21 mouse cellular contexts compared by ENCODE assay signal in the genomic region with DNA sequence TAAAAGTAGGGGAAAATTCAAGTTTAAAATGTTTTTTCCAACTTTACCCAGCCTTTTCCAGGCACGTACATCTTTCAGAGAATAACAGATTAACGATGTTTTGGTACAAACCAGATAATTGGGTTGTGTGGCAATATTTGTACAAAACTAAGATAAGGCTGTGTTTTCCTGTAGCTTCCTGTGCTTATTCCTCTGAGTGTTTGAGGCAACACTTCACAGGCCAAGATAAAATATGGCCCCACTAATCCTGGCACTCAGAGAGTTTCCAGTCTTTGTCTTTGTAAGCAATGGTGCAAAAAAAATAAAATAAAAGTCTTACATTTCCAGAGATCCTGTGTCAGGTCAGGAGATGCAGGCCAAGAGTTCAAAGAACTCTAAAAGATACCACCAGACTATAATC.
DNase-seq lines count a peak whose midpoint lies in the region; ATAC-seq and TF ChIP-seq lines count a peak whose summit lies in the region.
"Had no signal": no experiment of that assay in that cellular context is flagged by ENCODE, and none has a peak within 500 bp of the region (broad histone marks: within the 10 kb centered on the region; RNA-seq: fewer than 3 reads in every experiment).

No protein-coding gene starts in this region.

- H3K4me1 ChIP-seq in heart, adult 2 months (ENCODE audit: control insufficient read depth, insufficient read depth, low read length) = no peaks in the 10 kb centered on the region
- H3K4me1 ChIP-seq in heart, embryonic 11.5 days (ENCODE audit: control insufficient read depth, insufficient read depth, low read length) = no peaks in the 10 kb centered on the region
- H3K4me1 ChIP-seq in kidney, adult 2 months (ENCODE audit: control insufficient read depth, insufficient read depth, low read length) = no peaks in the 10 kb centered on the region
- H3K4me1 ChIP-seq in lung, embryonic 16.5 days (replicated peaks; ENCODE audit: control insufficient read depth, insufficient read depth, low read length) = peaks cover 8% of the 10 kb centered on the region
- H3K4me1 ChIP-seq: heart, embryonic 15.5 days; hindbrain, embryonic 12.5 days; neural tube, embryonic 12.5 days had no signal

- no peak for DNase-seq in heart, adult 2 months
- DNase-seq in kidney, adult 2 months = peak; percentile 17
- no peak for DNase-seq in kidney, adult 9 months
- no peak for DNase-seq in lung, postnatal 25 days (ENCODE audit: low spot score)
- peak; percentile 27 for DNase-seq in yolk sac, embryonic 10.5 days (ENCODE audit: low spot score)
- DNase-seq in adrenal gland, postnatal 36 days = no peak
- DNase-seq: adrenal gland, postnatal 25 days; cerebellum, adult 9-10 months; gastrocnemius, postnatal 36 days; kidney, adult 18-20 months; kidney, postnatal 10 days; liver; right cerebral cortex, postnatal 14 days; thymus, postnatal 25 days had no signal

- no peak overlapping the region for H3K9ac ChIP-seq in heart, adult 2 months (ENCODE audit: low read depth, low read length)
- H3K9ac ChIP-seq in heart, embryonic 11.5 days (ENCODE audit: low read depth, low read length) = no peak overlapping the region
- no peak overlapping the region for H3K9ac ChIP-seq in lung, embryonic 16.5 days (ENCODE audit: low read length)
- H3K9ac ChIP-seq: heart, embryonic 15.5 days; hindbrain, embryonic 12.5 days; neural tube, embryonic 12.5 days had no signal

- TF ChIP-seq CTCF in heart, adult 2 months (IDR thresholded peaks at IDR 0.05) = no peak
- no peak for TF ChIP-seq CTCF in kidney, adult 2 months (conservative IDR thresholded peaks at IDR 0.05; ENCODE audit: insufficient read depth, insufficient read length, low read depth, low read length)

- peak overlapping the region; percentile 37 for H3K27ac ChIP-seq in heart, adult 2 months
- H3K27ac ChIP-seq in heart, embryonic 11.5 days (ENCODE audit: low read depth, low read length) = no peak overlapping the region
- no peak overlapping the region for H3K27ac ChIP-seq in kidney, adult 2 months (ENCODE audit: insufficient read depth, low read depth, low read length)
- peak overlapping the region; percentile 84; the same call in 1 of the 2 replicates for H3K27ac ChIP-seq in lung, embryonic 16.5 days (ENCODE audit: low read length)
- H3K27ac ChIP-seq: heart, embryonic 15.5 days; hindbrain, embryonic 12.5 days; left cerebral cortex, adult 2 months; neural tube, embryonic 12.5 days had no signal

- no peak for TF ChIP-seq EP300 in heart, adult 2 months (IDR thresholded peaks at IDR 0.05; ENCODE audit: insufficient read depth, low read depth, low read length)

- no peak overlapping the region for H3K4me3 ChIP-seq in heart, adult 2 months
- H3K4me3 ChIP-seq in heart, embryonic 11.5 days (ENCODE audit: low read depth, low read length) = no peak overlapping the region
- no peak overlapping the region for H3K4me3 ChIP-seq in kidney, adult 2 months (ENCODE audit: insufficient read depth, low read depth, low read length)
- H3K4me3 ChIP-seq in lung, embryonic 16.5 days (ENCODE audit: low read length) = no peak overlapping the region
- H3K4me3 ChIP-seq: heart, embryonic 15.5 days; hindbrain, embryonic 12.5 days; left cerebral cortex, adult 2 months; neural tube, embryonic 12.5 days had no signal

- no peaks in the 10 kb centered on the region for H3K27me3 ChIP-seq in heart, adult 2 months (ENCODE audit: control insufficient read depth, insufficient read depth, low read length)
- no peaks in the 10 kb centered on the region for H3K27me3 ChIP-seq in heart, embryonic 11.5 days (ENCODE audit: control insufficient read depth, insufficient read depth, low read length)
- no peaks in the 10 kb centered on the region for H3K27me3 ChIP-seq in kidney, adult 2 months (replicated peaks; ENCODE audit: control insufficient read depth, insufficient read depth, low read length)
- H3K27me3 ChIP-seq in lung, embryonic 16.5 days (ENCODE audit: control insufficient read depth, insufficient read depth, low read depth, low read length) = no peaks in the 10 kb centered on the region
- H3K27me3 ChIP-seq: heart, embryonic 15.5 days; hindbrain, embryonic 12.5 days; neural tube, embryonic 12.5 days had no signal

- WGBS in heart, adult 2 months = 29% methylated on average over 2 of the region's 2 CpGs
- whole genome bisulfite sequencing in heart, embryonic 11.5 days (ENCODE audit: insufficient replicate concordance) = 64% methylated on average over 2 of the region's 2 CpGs
- WGBS in kidney, adult 2 months = 62% methylated on average over 2 of the region's 2 CpGs
- 27% methylated on average over 2 of the region's 2 CpGs for WGBS in lung, embryonic 16.5 days

- H3K4me2 ChIP-seq in heart, embryonic 11.5 days = no peak overlapping the region
- no peak overlapping the region for H3K4me2 ChIP-seq in lung, embryonic 16.5 days (ENCODE audit: low read depth, low read length)
- H3K4me2 ChIP-seq: heart, embryonic 15.5 days; hindbrain, embryonic 12.5 days; neural tube, embryonic 12.5 days had no signal

- H3K79me2 ChIP-seq in heart, adult 2 months (replicated peaks; ENCODE audit: control insufficient read depth, insufficient read depth, low read length) = no peaks in the 10 kb centered on the region

- ATAC-seq in heart, embryonic 11.5 days (replicated peaks; ENCODE audit: insufficient number of reproducible peaks, low FRiP score, low TSS enrichment) = no peak
- ATAC-seq in lung, embryonic 16.5 days (ENCODE audit: low read depth) = no peak
- ATAC-seq: CD4-positive, CD25-positive, alpha-beta regulatory T cell, adult 4 months had no signal

- no peaks in the 10 kb centered on the region for H3K9me3 ChIP-seq in heart, embryonic 11.5 days (replicated peaks; ENCODE audit: control insufficient read depth, low read length)
- H3K9me3 ChIP-seq in lung, embryonic 16.5 days (ENCODE audit: control insufficient read depth, low read length) = no peaks in the 10 kb centered on the region
- H3K9me3 ChIP-seq: heart, embryonic 15.5 days; hindbrain, embryonic 12.5 days; neural tube, embryonic 12.5 days had no signal

- no peaks in the 10 kb centered on the region for H3K36me3 ChIP-seq in heart, adult 2 months (ENCODE audit: control insufficient read depth, insufficient read depth, low read length)
- H3K36me3 ChIP-seq in heart, embryonic 11.5 days (ENCODE audit: control insufficient read depth, insufficient read depth, low read length) = no peaks in the 10 kb centered on the region
- no peaks in the 10 kb centered on the region for H3K36me3 ChIP-seq in kidney, adult 2 months (ENCODE audit: control insufficient read depth, insufficient read depth, low read length)
- no peaks in the 10 kb centered on the region for H3K36me3 ChIP-seq in lung, embryonic 16.5 days (ENCODE audit: control insufficient read depth, insufficient read depth, low read length)
- H3K36me3 ChIP-seq: heart, embryonic 15.5 days; hindbrain, embryonic 12.5 days; neural tube, embryonic 12.5 days had no signal

- intact Hi-C loops in heart, adult 2 months (cut with DNase I) = no loop called here

- no peak for TF ChIP-seq POLR2A in heart, adult 2 months (IDR thresholded peaks at IDR 0.05; ENCODE audit: insufficient read depth, low read depth, low read length)
- TF ChIP-seq POLR2A in kidney, adult 2 months (IDR thresholded peaks at IDR 0.05; ENCODE audit: low read depth, low read length) = no peak

Comparison
In these comparisons a context has a peak if more than half of its experiments do, and no peak if none do; other contexts are left out.
1. DNase-seq: peak in kidney, adult 2 months (single experiment) and yolk sac, embryonic 10.5 days (single experiment); none in heart, adult 2 months (0 of 2), kidney, adult 9 months (single experiment), lung, postnatal 25 days (single experiment) and adrenal gland, postnatal 36 days (0 of 2).
2. H3K27ac ChIP-seq: peak in heart, adult 2 months (single experiment) and lung, embryonic 16.5 days (single experiment); none in heart, embryonic 11.5 days (single experiment) and kidney, adult 2 months (single experiment).